Mouse (Mus musculus) heart, embryonic 15.5 days (tissue): ENCODE results near the gene Caprin1. TPM values are rescaled to one million over a fixed set of nuclear protein-coding genes. Genes with fewer than 3 reads are reported as not detected.

Experiments
- ATAC-seq: fragments of 200-750 bp; cut with Nextera tagmentation; replicated peaks from 2 replicates; pipeline ENCODE4 v1.8.0; 2017; ENCODE audit warnings: low read depth, moderate TSS enrichment; ENCODE audit not compliant: insufficient number of reproducible peaks, insufficient read depth, low FRiP score
- H3K27ac ChIP-seq: fragments of 300-500 bp; sonication (generic); 2 replicates; pipeline ENCODE4 v1.5.1; 2015; ENCODE audit warnings: mild to moderate bottlenecking, inconsistent platforms
- H3K27me3 ChIP-seq: fragments of 300-500 bp; sonication (generic); 2 replicates; pipeline ENCODE4 v1.6.1; 2015; ENCODE audit warnings: inconsistent platforms
- H3K36me3 ChIP-seq: fragments of 300-500 bp; sonication (generic); 2 replicates; pipeline ENCODE4 v1.6.1; 2015; ENCODE audit warnings: mild to moderate bottlenecking, inconsistent platforms
- H3K4me1 ChIP-seq: fragments of 300-500 bp; sonication (generic); replicated peaks from 2 replicates; pipeline ENCODE4 v1.6.1; 2015; ENCODE audit warnings: inconsistent platforms
- H3K4me2 ChIP-seq: fragments of 300-500 bp; sonication (generic); 2 replicates; pipeline ENCODE4 v1.6.1; 2015; ENCODE audit warnings: inconsistent platforms, mild to moderate bottlenecking, moderate library complexity
- H3K4me3 ChIP-seq: fragments of 300-500 bp; sonication (generic); 2 replicates; pipeline ENCODE4 v1.5.1; 2015; ENCODE audit warnings: mild to moderate bottlenecking, inconsistent platforms
- H3K9ac ChIP-seq: fragments of 300-500 bp; sonication (generic); 2 replicates; pipeline ENCODE4 v1.6.1; 2015; ENCODE audit warnings: mild to moderate bottlenecking, inconsistent platforms
- H3K9me3 ChIP-seq: fragments of 300-500 bp; sonication (generic); replicated peaks from 2 replicates; pipeline ENCODE4 v1.6.1; 2016; ENCODE audit warnings: inconsistent platforms
- WGBS: fragments of 180-500 bp; shearing (Covaris S2); methylation state at CpG from one replicate; pipeline ENCODE4 v1.1.7; 2015; ENCODE audit warnings: mixed read lengths; 5-methylcytosine and 5-hydroxymethylcytosine counted together
- microRNA-seq: library from miRNA; unstranded; fragments of <30 nt; microRNA quantifications from one replicate; pipeline ENCODE4, GENCODE M21; 2016
- polyA plus RNA-seq: library from polyadenylated mRNA; unstranded; fragments of >200 nt; fragmentation: Nextera tagmentation; extraction: Ambion mirVana; gene quantifications from 2 replicates; pipeline ENCODE4 v1.2.1, GENCODE M21; 2015

The Caprin1 gene
- polyA plus RNA-seq, 1 experiment from 2014 or later = 172 TPM

- Histone ChIP-seq H3K9ac (no peak overlapping the region), H3K4me1 (no peaks in the 10 kb centered on the region), H3K9me3 (no peaks in the 10 kb centered on the region), H3K4me3 (no peak overlapping the region), H3K36me3 (peaks cover 56% of the 10 kb centered on the region), H3K27me3 (no peaks in the 10 kb centered on the region), H3K4me2 (no peak overlapping the region), H3K27ac (no peak overlapping the region)
- no peak for ATAC-seq
- 73% methylated on average over 2 of the region's 2 CpGs for WGBS
Measured at GRCm38 (mm10) chr2:103724521-103724920, 72.9 kb downstream of the Caprin1 start.

- peaks cover 60% of the 10 kb centered on the region for H3K36me3 ChIP-seq
- peaks cover 10% of the 10 kb centered on the region for H3K4me1 ChIP-seq
- H3K27me3 ChIP-seq = no peaks in the 10 kb centered on the region
- H3K9me3 ChIP-seq = no peaks in the 10 kb centered on the region
- no peak overlapping the region for H3K4me3 ChIP-seq
- no peak overlapping the region for H3K27ac ChIP-seq
- WGBS = 89% methylated on average over 6 of the region's 7 CpGs
- no peak overlapping the region for H3K4me2 ChIP-seq
- no peak overlapping the region for H3K9ac ChIP-seq
- ATAC-seq = no peak
Measured at GRCm38 (mm10) chr2:103719292-103719646, 78.2 kb downstream of the Caprin1 start.

- no peak overlapping the region for H3K27ac ChIP-seq
- H3K4me3 ChIP-seq = no peak overlapping the region
- no peaks in the 10 kb centered on the region for H3K27me3 ChIP-seq
- peaks cover 54% of the 10 kb centered on the region for H3K36me3 ChIP-seq
- ATAC-seq = peak; percentile 58
- H3K4me2 ChIP-seq = no peak overlapping the region
- no peak overlapping the region for H3K9ac ChIP-seq
- 60% methylated on average over 8 of the region's 8 CpGs for WGBS
- H3K9me3 ChIP-seq = no peaks in the 10 kb centered on the region
- peaks cover 10% of the 10 kb centered on the region for H3K4me1 ChIP-seq
Measured at GRCm38 (mm10) chr2:103718594-103719291, 78.7 kb downstream of the Caprin1 start.

- H3K9me3 ChIP-seq = no peaks in the 10 kb centered on the region
- no peak for ATAC-seq
- H3K4me2 ChIP-seq = no peak overlapping the region
- peaks cover 10% of the 10 kb centered on the region for H3K4me1 ChIP-seq
- H3K36me3 ChIP-seq = peaks cover 68% of the 10 kb centered on the region
- no peak overlapping the region for H3K4me3 ChIP-seq
- H3K27me3 ChIP-seq = no peaks in the 10 kb centered on the region
- no peak overlapping the region for H3K27ac ChIP-seq
- WGBS = 68% methylated on average over 4 of the region's 4 CpGs
- H3K9ac ChIP-seq = no peak overlapping the region
Measured at GRCm38 (mm10) chr2:103714412-103714811, 83.0 kb downstream of the Caprin1 start.

- Histone ChIP-seq H3K9me3 (no peaks in the 10 kb centered on the region), H3K36me3 (peaks cover 74% of the 10 kb centered on the region), H3K4me2 (no peak overlapping the region), H3K27me3 (no peaks in the 10 kb centered on the region), H3K27ac (no peak overlapping the region), H3K9ac (no peak overlapping the region), H3K4me3 (no peak overlapping the region), H3K4me1 (peaks cover 10% of the 10 kb centered on the region)
- no peak for ATAC-seq
- WGBS = 87% methylated on average over 7 of the region's 7 CpGs
Measured at GRCm38 (mm10) chr2:103713831-103714230, 83.6 kb downstream of the Caprin1 start.

Small RNAs within 50 kb of the gene (microRNA-seq; reads per million reads assigned to microRNA genes)
- not detected for gene Gm22757
- gene Gm22761 = not detected

Other genes with a start within 250 kb of the Caprin1 start
- gene Abtb2, start 231.3 kb downstream of the Caprin1 start, polyA plus RNA-seq = 20.2 and 21.4 TPM in 2 replicates
- gene Nat10, start 36.4 kb downstream of the Caprin1 start, polyA plus RNA-seq = 10.9 and 15.3 TPM in 2 replicates
- 19.1 and 23.1 TPM in 2 replicates for gene Lmo2, start 160.3 kb upstream of the Caprin1 start, polyA plus RNA-seq
- 41.8 and 44.8 TPM in 2 replicates for gene Fbxo3, start 230.1 kb upstream of the Caprin1 start, polyA plus RNA-seq
- gene 4931422A03Rik, start 230.7 kb upstream of the Caprin1 start, polyA plus RNA-seq = 1.8 and 3.0 TPM in 2 replicates